Mouse (Mus musculus): ENCODE measurements at regions not wholly inside any gene's neighbourhood (a gene's known extent, or its start where the extent isn't known, plus 50 kb on each side); places are given as distances from the start of the nearest gene placed in this dataset.
A peak's percentile ranks its signal among the peaks of the same experiment; 100 is the strongest.

- DNase-seq (ENCODE audit: low spot score in 2 of 2): no peak
Measured at GRCm38 (mm10) chr12:77760976-77761375, 433.1 kb upstream of the Gm6657 start.

- no peak for DNase-seq (ENCODE audit: low spot score in 2 of 2)
Measured at GRCm38 (mm10) chr12:77776011-77776546, 418.0 kb upstream of the Gm6657 start.

- DNase-seq (ENCODE audit: low spot score in 2 of 2): no peak
Measured at GRCm38 (mm10) chr12:77776755-77777154, 417.3 kb upstream of the Gm6657 start.

- peak; percentile 85 to 88 for DNase-seq (ENCODE audit: low spot score in 2 of 2)
Measured at GRCm38 (mm10) chr12:77780885-77781698, 412.9 kb upstream of the Gm6657 start.

- DNase-seq (ENCODE audit: low spot score in 2 of 2): no peak
Measured at GRCm38 (mm10) chr12:77783909-77784308, 410.1 kb upstream of the Gm6657 start.

GRCm38 (mm10) chr12:77785647-77786046 lies 408.4 kb upstream of the Gm6657 start:
- DNase-seq (ENCODE audit: low spot score in 2 of 2): no peak

GRCm38 (mm10) chr12:77786678-77787077 lies 407.4 kb upstream of the Gm6657 start:
- DNase-seq (ENCODE audit: low spot score in 2 of 2): no peak

GRCm38 (mm10) chr12:77788273-77788672 lies 405.8 kb upstream of the Gm6657 start:
- no peak for DNase-seq (ENCODE audit: low spot score in 2 of 2)

GRCm38 (mm10) chr12:77789427-77789826 lies 404.6 kb upstream of the Gm6657 start:
- DNase-seq (ENCODE audit: low spot score in 2 of 2): peak; percentile 54 to 56

- DNase-seq (ENCODE audit: low spot score in 2 of 2): no peak
Measured at GRCm38 (mm10) chr12:77789871-77790270, 404.2 kb upstream of the Gm6657 start.

- peak; percentile 39 to 53 for DNase-seq (ENCODE audit: low spot score in 2 of 2)
Measured at GRCm38 (mm10) chr12:77790891-77791672, 403.0 kb upstream of the Gm6657 start.

GRCm38 (mm10) chr12:77798516-77798915 lies 395.5 kb upstream of the Gm6657 start:
- no peak for DNase-seq (ENCODE audit: low spot score in 2 of 2)

GRCm38 (mm10) chr12:77799134-77799770 lies 394.8 kb upstream of the Gm6657 start:
- DNase-seq (ENCODE audit: low spot score in 2 of 2): no peak

- DNase-seq (ENCODE audit: low spot score in 2 of 2): no peak
Measured at GRCm38 (mm10) chr12:77807674-77808073, 386.4 kb upstream of the Gm6657 start.

- DNase-seq (ENCODE audit: low spot score in 2 of 2): peak in 1 of 2 experiments; percentile 59
Measured at GRCm38 (mm10) chr12:77811276-77811675, 382.8 kb upstream of the Gm6657 start.

- DNase-seq (ENCODE audit: low spot score in 2 of 2): no peak
Measured at GRCm38 (mm10) chr12:77819456-77819855, 374.6 kb upstream of the Gm6657 start.

- DNase-seq (ENCODE audit: low spot score in 2 of 2): no peak
Measured at GRCm38 (mm10) chr12:77823381-77824030, 370.5 kb upstream of the Gm6657 start.

- DNase-seq (ENCODE audit: low spot score in 2 of 2): no peak
Measured at GRCm38 (mm10) chr12:77833411-77834169, 360.5 kb upstream of the Gm6657 start.

GRCm38 (mm10) chr12:77834891-77835290 lies 359.2 kb upstream of the Gm6657 start:
- no peak for DNase-seq (ENCODE audit: low spot score in 2 of 2)

- DNase-seq (ENCODE audit: low spot score in 2 of 2): no peak
Measured at GRCm38 (mm10) chr12:77836231-77836630, 357.8 kb upstream of the Gm6657 start.
